Mouse (Mus musculus) forebrain, embryonic 10.5 days (tissue): ENCODE data around the gene Ogdh. TPM values are rescaled to one million over a fixed set of nuclear protein-coding genes. Genes with fewer than 3 reads are reported as not detected.
"Not testable (repeated sequence)": the region's sequence is repeated elsewhere in the genome, so short reads cannot be mapped to it uniquely, and the experiment has no call there.

ENCODE experiments used
- DNase-seq: peaks from one replicate; pipeline ENCODE4 v3.0.0-alpha.2; 2017; ENCODE audit warnings: low spot score; ENCODE audit errors: extremely low spot score
- H3K27ac ChIP-seq: fragments of 300-500 bp; sonication (generic); 2 replicates; pipeline ENCODE4 v1.5.1; 2016; ENCODE audit warnings: mild to moderate bottlenecking
- H3K27me3 ChIP-seq: fragments of 300-500 bp; sonication (generic); 2 replicates; pipeline ENCODE4 v1.6.1; 2016; ENCODE audit warnings: mild to moderate bottlenecking; ENCODE audit not compliant: poor library complexity, severe bottlenecking
- H3K36me3 ChIP-seq: fragments of 300-500 bp; sonication (generic); replicated peaks from 2 replicates; pipeline ENCODE4 v1.6.1; 2016; ENCODE audit warnings: mild to moderate bottlenecking, moderate library complexity
- H3K4me1 ChIP-seq: fragments of 300-500 bp; sonication (generic); 2 replicates; pipeline ENCODE4 v1.6.1; 2016
- H3K4me3 ChIP-seq: fragments of 300-500 bp; sonication (generic); 2 replicates; pipeline ENCODE4 v1.5.1; 2016; ENCODE audit warnings: mild to moderate bottlenecking, moderate library complexity
- H3K9me3 ChIP-seq: fragments of 300-500 bp; sonication (generic); 2 replicates; pipeline ENCODE4 v1.6.1; 2016; ENCODE audit warnings: mild to moderate bottlenecking, moderate library complexity
- WGBS: fragments of 180-500 bp; shearing (Covaris S2); methylation state at CpG from one replicate; pipeline ENCODE4 v1.1.7; 2016; 5-methylcytosine and 5-hydroxymethylcytosine counted together
- polyA plus RNA-seq: library from polyadenylated mRNA; unstranded; fragments of >200 nt; fragmentation: Nextera tagmentation; extraction: Ambion mirVana; gene quantifications from 2 replicates; pipeline ENCODE4 v1.2.1, GENCODE M21; 2016

The Ogdh gene
- polyA plus RNA-seq, 1 experiment from 2014 or later = 112 TPM

- Histone ChIP-seq H3K36me3 (peaks cover 98% of the 10 kb centered on the region), H3K9me3 (no peaks in the 10 kb centered on the region), H3K27me3 (no peaks in the 10 kb centered on the region), H3K27ac (no peak overlapping the region), H3K4me3 (no peak overlapping the region), H3K4me1 (no peaks in the 10 kb centered on the region)
- no peak for DNase-seq
- WGBS = 95% methylated on average over 11 of the region's 11 CpGs
These were observed 57.3 kb downstream of the Ogdh start for GRCm38 (mm10) chr11:6348681-6349200.

GRCm38 (mm10) chr11:6349586-6349985, 58.2 kb downstream of the Ogdh start:
- DNase-seq = no peak
- H3K9me3 ChIP-seq = no peaks in the 10 kb centered on the region
- no peak overlapping the region for H3K4me3 ChIP-seq
- peaks cover 98% of the 10 kb centered on the region for H3K36me3 ChIP-seq
- no peaks in the 10 kb centered on the region for H3K27me3 ChIP-seq
- no peaks in the 10 kb centered on the region for H3K4me1 ChIP-seq
- no peak overlapping the region for H3K27ac ChIP-seq
- WGBS = 82% methylated on average over 5 of the region's 5 CpGs

GRCm38 (mm10) chr11:6355106-6355505, 63.7 kb downstream of the Ogdh start:
- Histone ChIP-seq H3K9me3 (no peaks in the 10 kb centered on the region), H3K27me3 (no peaks in the 10 kb centered on the region), H3K4me1 (no peaks in the 10 kb centered on the region), H3K36me3 (peaks cover 76% of the 10 kb centered on the region), H3K27ac (no peak overlapping the region), H3K4me3 (no peak overlapping the region)
- no peak for DNase-seq
- WGBS = 92% methylated on average over 4 of the region's 4 CpGs

GRCm38 (mm10) chr11:6364581-6365275, 73.3 kb downstream of the Ogdh start:
- Histone ChIP-seq H3K27me3 (no peaks in the 10 kb centered on the region), H3K4me3 (no peak overlapping the region), H3K4me1 (peaks cover 4% of the 10 kb centered on the region; the same call in 1 of the 2 replicates), H3K9me3 (no peaks in the 10 kb centered on the region), H3K27ac (no peak overlapping the region), H3K36me3 (no peaks in the 10 kb centered on the region)
- WGBS = 82% methylated on average over 9 of the region's 9 CpGs
- no peak for DNase-seq

GRCm38 (mm10) chr11:6365885-6366284, 74.5 kb downstream of the Ogdh start:
- H3K4me3 ChIP-seq = no peak overlapping the region
- no peaks in the 10 kb centered on the region for H3K27me3 ChIP-seq
- WGBS = 30% methylated on average over 11 of the region's 11 CpGs
- peak; percentile 72 for DNase-seq
- no peaks in the 10 kb centered on the region for H3K9me3 ChIP-seq
- H3K36me3 ChIP-seq = no peaks in the 10 kb centered on the region
- peaks cover 4% of the 10 kb centered on the region; the same call in 1 of the 2 replicates for H3K4me1 ChIP-seq
- peak overlapping the region; percentile 44; the same call in 1 of the 2 replicates for H3K27ac ChIP-seq

GRCm38 (mm10) chr11:6366434-6366833, 75.0 kb downstream of the Ogdh start:
- Histone ChIP-seq H3K27me3 (no peaks in the 10 kb centered on the region), H3K36me3 (no peaks in the 10 kb centered on the region), H3K4me3 (no peak overlapping the region), H3K27ac (no peak overlapping the region), H3K4me1 (peaks cover 4% of the 10 kb centered on the region; the same call in 1 of the 2 replicates), H3K9me3 (no peaks in the 10 kb centered on the region)
- DNase-seq = no peak
- WGBS = 79% methylated on average over 6 of the region's 6 CpGs

- 75% methylated on average over 4 of the region's 4 CpGs for WGBS
- H3K9me3 ChIP-seq = no peaks in the 10 kb centered on the region
These were observed 75.7 kb downstream of the Ogdh start for GRCm38 (mm10) chr11:6367156-6367555.

GRCm38 (mm10) chr11:6367986-6368385, 76.6 kb downstream of the Ogdh start:
- not testable (repeated sequence) for H3K4me1 ChIP-seq, H3K36me3 ChIP-seq, H3K27me3 ChIP-seq, H3K9me3 ChIP-seq, DNase-seq, H3K27ac ChIP-seq, H3K4me3 ChIP-seq
- WGBS = 74% methylated on average over 5 of the region's 5 CpGs

More at GRCm38 (mm10) chr11:6367156-6367555, 75.7 kb downstream of the Ogdh start:
- Histone ChIP-seq H3K27me3 (no peaks in the 10 kb centered on the region), H3K4me3 (no peak overlapping the region), H3K4me1 (peaks cover 4% of the 10 kb centered on the region; the same call in 1 of the 2 replicates), H3K27ac (no peak overlapping the region), H3K36me3 (no peaks in the 10 kb centered on the region)
- no peak for DNase-seq

GRCm38 (mm10) chr11:6371376-6372155, 80.1 kb downstream of the Ogdh start:
- Histone ChIP-seq H3K27me3 (no peaks in the 10 kb centered on the region), H3K4me1 (no peaks in the 10 kb centered on the region), H3K4me3 (no peak overlapping the region), H3K9me3 (no peaks in the 10 kb centered on the region), H3K36me3 (no peaks in the 10 kb centered on the region), H3K27ac (no peak overlapping the region)
- 89% methylated on average over 11 of the region's 11 CpGs for WGBS
- no peak for DNase-seq

- no peaks in the 10 kb centered on the region for H3K36me3 ChIP-seq
- no peak overlapping the region for H3K4me3 ChIP-seq
- 94% methylated on average over 9 of the region's 9 CpGs for WGBS
- no peaks in the 10 kb centered on the region for H3K9me3 ChIP-seq
- no peak overlapping the region for H3K27ac ChIP-seq
- no peaks in the 10 kb centered on the region for H3K4me1 ChIP-seq
- no peak for DNase-seq
- H3K27me3 ChIP-seq = no peaks in the 10 kb centered on the region
These were observed 81.4 kb downstream of the Ogdh start for GRCm38 (mm10) chr11:6372784-6373183.

- DNase-seq = no peak
- Histone ChIP-seq H3K36me3 (no peaks in the 10 kb centered on the region), H3K4me3 (no peak overlapping the region), H3K9me3 (no peaks in the 10 kb centered on the region), H3K27me3 (no peaks in the 10 kb centered on the region), H3K27ac (no peak overlapping the region), H3K4me1 (no peaks in the 10 kb centered on the region)
- 89% methylated on average over 6 of the region's 6 CpGs for WGBS
These were observed 89.5 kb downstream of the Ogdh start for GRCm38 (mm10) chr11:6380916-6381315.

GRCm38 (mm10) chr11:6388126-6388725, 96.8 kb downstream of the Ogdh start:
- Histone ChIP-seq H3K27me3 (no peaks in the 10 kb centered on the region), H3K4me3 (peak overlapping the region; percentile 79; the same call in 1 of the 2 replicates), H3K4me1 (peaks cover 26% of the 10 kb centered on the region), H3K27ac (peak overlapping the region; percentile 95), H3K36me3 (peaks cover 19% of the 10 kb centered on the region), H3K9me3 (no peaks in the 10 kb centered on the region)
- DNase-seq = no peak
- 88% methylated on average over 6 of the region's 6 CpGs for WGBS
